Mouse (Mus musculus) testis, adult 2 months (tissue): Measurements from ENCODE around the gene Asic3.

Experiments
- CTCF ChIP-seq: fragments of 200-500 bp; IDR thresholded peaks from 2 replicates; pipeline ENCODE4 v1.5.1; 2012; ENCODE audit warnings: low read depth, mild to moderate bottlenecking, inconsistent platforms, low read length, moderate library complexity; ENCODE audit not compliant: control insufficient read depth, insufficient read depth, insufficient replicate concordance
- POLR2A ChIP-seq: fragments of 200-500 bp; IDR thresholded peaks from 2 replicates; pipeline ENCODE4 v1.6.1; 2012; ENCODE audit warnings: low read depth, mild to moderate bottlenecking, inconsistent platforms, low read length, moderate library complexity; ENCODE audit not compliant: control insufficient read depth

DNA sequence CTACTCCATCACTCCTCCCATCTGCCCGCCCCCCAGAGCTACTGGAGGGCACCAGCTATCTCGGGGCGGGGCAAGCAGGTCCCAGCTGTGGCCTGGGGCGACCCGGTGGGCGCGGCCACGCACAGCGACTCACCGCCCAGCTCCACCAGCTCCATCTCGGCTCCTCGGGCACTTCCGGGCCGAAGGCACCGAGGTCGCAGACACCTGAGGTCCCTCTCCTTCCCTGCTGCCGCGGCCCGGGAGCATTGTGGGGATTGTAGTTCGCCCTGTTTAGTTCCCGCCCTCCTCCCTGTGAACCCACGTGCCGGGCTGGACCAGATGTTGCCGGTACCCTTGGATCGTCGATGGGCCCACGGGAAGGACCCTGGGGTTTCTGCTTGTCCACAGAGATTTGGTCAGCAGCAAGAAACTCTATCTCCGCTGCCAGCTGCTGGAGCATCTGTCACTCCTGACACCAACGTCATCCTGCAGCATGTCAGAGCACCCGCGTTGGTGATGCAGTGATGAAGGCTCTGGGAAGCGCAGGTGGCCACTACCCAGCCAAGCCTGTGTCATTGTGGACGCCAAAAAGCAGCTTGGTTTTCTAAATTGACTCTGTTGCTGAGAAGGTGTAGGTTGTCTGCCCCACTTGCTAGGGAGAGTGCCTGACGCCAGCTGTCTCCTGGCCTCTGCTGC, 34.6 kb downstream of the Asic3 start, which contains the start of gene Tmub1:
- no peak for TF ChIP-seq CTCF
- no peak for TF ChIP-seq POLR2A
